Mouse (Mus musculus): ENCODE data around the gene Tex19.1.

DNA sequence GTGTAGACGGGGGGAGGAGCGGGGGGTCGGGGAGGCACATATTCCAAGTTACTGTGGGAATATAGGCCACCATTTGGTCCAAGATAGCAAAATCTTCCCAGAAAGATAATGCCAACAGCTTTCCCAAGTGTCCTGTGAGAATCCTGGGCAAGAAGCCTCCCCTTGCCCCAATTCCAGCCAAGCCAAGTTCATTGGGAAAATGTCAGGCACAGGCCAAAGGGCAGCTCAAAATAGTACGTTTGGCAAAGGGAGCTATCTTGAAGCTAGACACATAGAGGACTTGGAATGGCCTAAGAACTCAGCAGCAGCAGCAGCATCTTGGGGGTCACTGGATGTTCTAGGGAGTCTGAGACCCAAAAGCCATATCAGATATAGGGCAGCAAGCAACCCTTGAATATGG, 17.8 kb downstream of the Tex19.1 start:
- TF ChIP-seq TAL1 (IDR thresholded peaks at IDR 0.05; ENCODE audit: low read length) = no peak
- TF ChIP-seq GATA1 (IDR thresholded peaks at IDR 0.05; ENCODE audit: low read length) = no peak

Data from erythroblast, embryonic 14.5 days (primary cell).